Mouse (Mus musculus) heart, embryonic 15.5 days (tissue): ENCODE measurements around the gene Best2. TPM values are rescaled to one million over a fixed set of nuclear protein-coding genes. Genes with fewer than 3 reads are reported as not detected.

Source experiments
- ATAC-seq: fragments of 200-750 bp; cut with Nextera tagmentation; replicated peaks from 2 replicates; pipeline ENCODE4 v1.8.0; 2017; ENCODE audit warnings: low read depth, moderate TSS enrichment; ENCODE audit not compliant: insufficient number of reproducible peaks, insufficient read depth, low FRiP score
- H3K27ac ChIP-seq: fragments of 300-500 bp; sonication (generic); 2 replicates; pipeline ENCODE4 v1.5.1; 2015; ENCODE audit warnings: mild to moderate bottlenecking, inconsistent platforms
- H3K27me3 ChIP-seq: fragments of 300-500 bp; sonication (generic); 2 replicates; pipeline ENCODE4 v1.6.1; 2015; ENCODE audit warnings: inconsistent platforms
- H3K36me3 ChIP-seq: fragments of 300-500 bp; sonication (generic); 2 replicates; pipeline ENCODE4 v1.6.1; 2015; ENCODE audit warnings: mild to moderate bottlenecking, inconsistent platforms
- H3K4me1 ChIP-seq: fragments of 300-500 bp; sonication (generic); replicated peaks from 2 replicates; pipeline ENCODE4 v1.6.1; 2015; ENCODE audit warnings: inconsistent platforms
- H3K4me2 ChIP-seq: fragments of 300-500 bp; sonication (generic); 2 replicates; pipeline ENCODE4 v1.6.1; 2015; ENCODE audit warnings: inconsistent platforms, mild to moderate bottlenecking, moderate library complexity
- H3K4me3 ChIP-seq: fragments of 300-500 bp; sonication (generic); 2 replicates; pipeline ENCODE4 v1.5.1; 2015; ENCODE audit warnings: mild to moderate bottlenecking, inconsistent platforms
- H3K9ac ChIP-seq: fragments of 300-500 bp; sonication (generic); 2 replicates; pipeline ENCODE4 v1.6.1; 2015; ENCODE audit warnings: mild to moderate bottlenecking, inconsistent platforms
- H3K9me3 ChIP-seq: fragments of 300-500 bp; sonication (generic); replicated peaks from 2 replicates; pipeline ENCODE4 v1.6.1; 2016; ENCODE audit warnings: inconsistent platforms
- WGBS: fragments of 180-500 bp; shearing (Covaris S2); methylation state at CpG from one replicate; pipeline ENCODE4 v1.1.7; 2015; ENCODE audit warnings: mixed read lengths; 5-methylcytosine and 5-hydroxymethylcytosine counted together
- polyA plus RNA-seq: library from polyadenylated mRNA; unstranded; fragments of >200 nt; fragmentation: Nextera tagmentation; extraction: Ambion mirVana; gene quantifications from 2 replicates; pipeline ENCODE4 v1.2.1, GENCODE M21; 2015

The Best2 gene
- not detected in 2 replicates for polyA plus RNA-seq

DNA sequence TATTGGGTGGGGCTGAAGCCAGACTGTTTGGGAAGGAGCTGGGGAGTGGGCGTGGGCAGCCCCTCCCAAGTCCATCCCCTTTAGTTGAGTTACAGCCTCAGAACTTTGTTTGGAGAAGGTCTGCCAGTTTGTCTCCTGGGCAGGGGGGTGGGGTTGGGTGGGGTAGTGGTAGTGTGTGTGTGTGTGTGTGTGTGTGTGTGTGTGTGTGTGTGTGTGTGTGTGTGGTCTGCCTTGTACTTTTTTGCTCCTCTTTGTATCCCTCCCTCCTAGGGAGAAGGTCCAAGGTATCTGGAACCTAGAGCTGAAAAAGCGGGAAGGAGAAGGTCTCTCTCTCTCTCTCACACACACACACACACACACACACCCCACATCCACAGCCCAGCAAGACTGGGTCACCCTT lies at the start of gene Best2:
TSS of gene Best2 (minus strand) at position 101 of the 400 bp plus-strand sequence.
- 56% methylated on average over 2 of the region's 2 CpGs for WGBS
- no peak within 1 kb of the TSS for H3K27ac ChIP-seq
- peaks cover 17% of the 10 kb centered on the region for H3K36me3 ChIP-seq
- H3K27me3 ChIP-seq: peaks cover 47% of the 10 kb centered on the region
- no peak for ATAC-seq
- no peaks in the 10 kb centered on the region for H3K9me3 ChIP-seq
- H3K4me1 ChIP-seq: peaks cover 5% of the 10 kb centered on the region; the same call in 1 of the 2 replicates
- H3K4me3 ChIP-seq: peak within 1 kb of the TSS; percentile 33
- peak within 1 kb of the TSS; percentile 64 for H3K4me2 ChIP-seq
- peak within 1 kb of the TSS; percentile 49; the same call in 1 of the 2 replicates for H3K9ac ChIP-seq

DNA sequence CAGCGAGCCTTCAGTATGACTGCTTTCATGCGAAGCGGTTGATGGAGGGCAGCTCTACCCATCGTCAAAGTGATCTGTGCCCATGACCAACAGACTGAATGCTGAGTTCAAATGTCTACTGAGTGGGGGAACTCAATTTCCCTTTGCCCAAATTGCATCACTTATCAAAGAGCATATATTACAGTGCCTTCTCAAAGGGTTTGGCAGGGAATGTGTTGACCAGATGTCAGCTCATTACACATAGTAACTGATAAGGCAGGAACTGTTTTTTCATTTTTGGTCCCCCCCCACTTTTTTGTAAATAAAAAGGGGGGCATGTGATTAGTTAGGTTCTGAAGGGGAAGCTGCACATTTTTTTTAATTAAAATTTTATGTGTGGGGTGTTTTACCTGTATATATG lies 48.3 kb upstream of the Best2 start:
- Histone ChIP-seq H3K27me3 (no peaks in the 10 kb centered on the region), H3K4me2 (no peak overlapping the region), H3K4me3 (no peak overlapping the region), H3K9me3 (no peaks in the 10 kb centered on the region), H3K36me3 (peaks cover 8% of the 10 kb centered on the region; the same call in 1 of the 2 replicates), H3K27ac (no peak overlapping the region), H3K9ac (no peak overlapping the region), H3K4me1 (peaks cover 19% of the 10 kb centered on the region)
- WGBS: 87% methylated on average over 4 of the region's 4 CpGs
- no peak for ATAC-seq

DNA sequence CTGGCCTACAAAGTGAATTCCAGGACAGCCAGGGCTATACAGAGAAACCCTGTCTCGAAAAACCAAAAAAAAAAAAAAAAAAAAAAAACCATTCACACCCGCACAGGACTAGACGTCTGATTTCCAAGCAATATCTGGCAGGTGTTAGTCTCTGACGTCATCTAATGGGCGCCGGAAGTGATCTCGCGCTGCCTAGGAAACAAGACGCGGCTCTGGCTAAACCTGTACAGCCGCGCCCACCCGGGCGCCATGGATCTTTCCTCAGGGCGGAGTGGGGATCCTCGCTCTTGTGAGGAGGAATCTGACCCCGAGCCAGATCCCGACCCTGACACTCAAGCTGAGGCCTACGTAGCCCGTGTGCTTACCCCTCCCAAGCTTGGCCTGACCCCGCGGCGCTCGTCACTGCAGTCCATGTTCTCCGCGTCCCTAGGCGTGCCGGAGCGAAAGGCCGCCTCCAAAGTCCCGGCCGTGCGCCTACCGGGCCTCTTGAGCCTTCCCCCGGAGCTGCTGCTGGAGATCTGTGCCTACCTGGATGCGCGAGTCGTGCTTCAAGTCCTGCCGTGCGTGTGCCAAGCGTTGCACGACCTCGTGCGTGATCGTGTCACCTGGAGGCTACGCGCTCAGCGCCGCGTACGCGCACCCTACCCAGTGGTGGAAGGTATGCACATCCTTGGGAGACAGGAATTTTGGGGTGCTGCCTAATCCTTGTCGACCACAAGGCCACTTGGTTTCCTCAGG lies 45.7 kb upstream of the Best2 start, which contains the start of gene Fbxw9:
TSS of gene Fbxw9 (plus strand) at position 177 of the 738 bp plus-strand sequence.
- peak within 1 kb of the TSS; percentile 83 for H3K4me3 ChIP-seq
- H3K27ac ChIP-seq: no peak within 1 kb of the TSS
- no peaks in the 10 kb centered on the region for H3K9me3 ChIP-seq
- WGBS: under 1% methylated on average over 53 of the region's 53 CpGs
- no peaks in the 10 kb centered on the region for H3K27me3 ChIP-seq
- H3K4me2 ChIP-seq: peak within 1 kb of the TSS; percentile 96
- peaks cover 19% of the 10 kb centered on the region for H3K4me1 ChIP-seq
- ATAC-seq: peak; percentile 86
- peak within 1 kb of the TSS; percentile 73 for H3K9ac ChIP-seq
- peaks cover 15% of the 10 kb centered on the region for H3K36me3 ChIP-seq

DNA sequence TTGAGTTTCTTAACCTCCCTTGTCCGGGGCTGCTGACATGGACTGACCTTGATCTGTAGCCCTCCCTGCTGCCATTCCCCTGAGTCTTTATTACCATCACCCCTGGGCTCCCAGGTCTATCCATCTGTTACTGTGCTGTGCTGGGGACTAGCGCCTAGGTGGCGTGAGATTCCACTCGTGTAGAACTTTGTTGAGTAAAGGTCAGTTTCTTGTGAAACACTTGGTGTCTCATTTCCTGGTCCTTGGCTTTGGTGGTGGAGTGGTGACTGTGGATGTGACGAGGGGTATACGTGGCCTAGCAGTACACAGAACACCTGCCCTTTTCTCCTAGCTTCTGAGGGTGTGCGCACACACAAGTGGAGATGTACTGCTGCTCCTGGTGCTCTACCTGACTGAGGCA lies 43.0 kb upstream of the Best2 start:
- no peaks in the 10 kb centered on the region for H3K9me3 ChIP-seq
- H3K27ac ChIP-seq: no peak overlapping the region
- ATAC-seq: no peak
- peaks cover 19% of the 10 kb centered on the region for H3K4me1 ChIP-seq
- no peak overlapping the region for H3K4me2 ChIP-seq
- WGBS: 74% methylated on average over 7 of the region's 7 CpGs
- H3K4me3 ChIP-seq: no peak overlapping the region
- H3K9ac ChIP-seq: no peak overlapping the region
- no peaks in the 10 kb centered on the region for H3K27me3 ChIP-seq
- H3K36me3 ChIP-seq: peaks cover 42% of the 10 kb centered on the region

DNA sequence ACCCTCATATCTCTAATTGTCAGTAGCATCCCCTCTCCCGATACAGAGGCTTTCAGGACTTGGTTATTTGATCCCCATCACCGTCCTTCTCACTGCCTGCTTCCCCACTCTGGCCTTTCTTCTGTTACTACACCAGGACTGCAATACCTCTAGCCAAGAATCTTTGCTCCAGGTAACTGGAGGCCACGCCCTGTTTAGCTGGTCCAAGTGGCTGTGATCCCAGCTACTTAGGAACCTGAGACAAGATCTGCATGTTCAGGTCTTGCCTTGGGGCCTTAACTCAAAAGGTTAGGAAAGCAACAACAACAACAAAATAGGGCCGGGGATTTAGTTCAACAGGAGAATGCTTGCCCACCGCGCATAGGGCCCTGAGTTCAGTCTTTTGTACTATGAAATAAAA lies 29.3 kb upstream of the Best2 start:
- H3K4me3 ChIP-seq: no peak overlapping the region
- H3K4me2 ChIP-seq: no peak overlapping the region
- peaks cover 73% of the 10 kb centered on the region for H3K36me3 ChIP-seq
- H3K9me3 ChIP-seq: no peaks in the 10 kb centered on the region
- peaks cover 10% of the 10 kb centered on the region for H3K4me1 ChIP-seq
- H3K27ac ChIP-seq: no peak overlapping the region
- 90% methylated on average over 6 of the region's 6 CpGs for WGBS
- H3K9ac ChIP-seq: no peak overlapping the region
- H3K27me3 ChIP-seq: no peaks in the 10 kb centered on the region
- ATAC-seq: no peak

DNA sequence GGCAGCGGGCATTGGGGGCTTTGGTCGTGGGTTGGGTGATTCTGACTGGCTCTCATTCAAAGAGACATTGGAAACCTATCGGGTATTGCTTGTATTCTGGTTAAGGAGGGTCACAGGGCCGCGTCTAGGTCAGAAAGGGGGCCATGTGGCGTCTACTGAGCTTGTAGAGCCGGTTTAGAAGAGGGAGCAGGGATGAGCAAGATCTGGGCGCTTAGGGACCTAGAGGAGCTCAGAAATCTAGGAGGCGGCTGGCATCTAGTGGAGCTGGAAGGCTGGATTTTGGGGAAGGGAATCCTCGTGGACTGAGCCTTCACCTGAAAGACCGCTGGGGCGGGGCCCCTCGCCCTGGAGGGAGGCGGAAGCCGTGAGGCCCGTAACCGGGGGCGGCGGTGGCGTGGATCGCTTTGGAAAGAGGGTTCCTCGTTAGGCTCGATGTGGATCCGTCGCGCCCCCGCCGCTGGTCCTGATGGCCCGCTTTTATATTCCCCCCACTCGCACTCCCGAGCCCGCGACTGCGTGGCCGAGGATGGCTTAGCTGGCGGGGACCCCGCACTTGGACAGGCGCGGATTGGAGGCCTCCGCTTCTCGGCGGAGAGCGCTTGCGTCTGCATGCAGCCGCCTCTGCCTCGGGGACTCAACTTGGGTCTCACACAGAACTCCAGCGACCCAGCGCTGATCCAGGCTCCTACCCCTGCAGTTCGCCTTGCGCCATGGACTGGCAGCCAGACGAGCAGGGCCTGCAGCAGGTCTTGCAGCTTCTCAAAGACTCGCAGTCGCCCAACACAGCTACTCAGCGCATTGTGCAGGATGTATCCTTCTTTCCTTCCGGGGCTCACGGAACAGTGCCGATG lies 23.6 kb upstream of the Best2 start:
- 0 out of 2 replicates have a peak, but pooled peaks have one; percentile 2 for ATAC-seq
- Histone ChIP-seq H3K27me3 (no peaks in the 10 kb centered on the region), H3K4me3 (peak overlapping the region; percentile 91), H3K27ac (peak overlapping the region; percentile 100), H3K36me3 (peaks cover 22% of the 10 kb centered on the region), H3K9me3 (no peaks in the 10 kb centered on the region), H3K4me2 (peak overlapping the region; percentile 84), H3K9ac (peak overlapping the region; percentile 95), H3K4me1 (peaks cover 31% of the 10 kb centered on the region)
- under 1% methylated on average over 57 of the region's 57 CpGs for WGBS

DNA sequence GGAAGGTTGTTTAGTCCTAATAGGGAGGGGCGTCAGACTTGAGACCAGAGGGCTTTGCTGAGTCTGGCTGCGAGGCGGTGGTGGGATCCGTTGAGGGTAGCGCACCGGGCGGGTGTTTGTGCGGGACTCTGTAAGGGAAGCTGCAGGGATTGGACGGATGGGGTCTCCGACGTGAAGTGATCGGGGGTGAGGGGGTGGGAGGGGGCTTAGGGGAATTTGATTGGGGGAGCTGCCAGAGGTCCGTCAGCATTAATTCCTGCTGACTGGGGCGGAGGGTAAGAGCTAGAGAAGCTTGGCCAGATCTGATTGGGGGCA lies 23.0 kb upstream of the Best2 start:
- Histone ChIP-seq H3K27ac (peak overlapping the region; percentile 100), H3K27me3 (no peaks in the 10 kb centered on the region), H3K4me2 (peak overlapping the region; percentile 84), H3K4me3 (peak overlapping the region; percentile 91), H3K36me3 (peaks cover 27% of the 10 kb centered on the region), H3K4me1 (peaks cover 31% of the 10 kb centered on the region), H3K9ac (peak overlapping the region; percentile 95), H3K9me3 (no peaks in the 10 kb centered on the region)
- WGBS: under 1% methylated on average over 14 of the region's 14 CpGs
- ATAC-seq: peak; percentile 23

DNA sequence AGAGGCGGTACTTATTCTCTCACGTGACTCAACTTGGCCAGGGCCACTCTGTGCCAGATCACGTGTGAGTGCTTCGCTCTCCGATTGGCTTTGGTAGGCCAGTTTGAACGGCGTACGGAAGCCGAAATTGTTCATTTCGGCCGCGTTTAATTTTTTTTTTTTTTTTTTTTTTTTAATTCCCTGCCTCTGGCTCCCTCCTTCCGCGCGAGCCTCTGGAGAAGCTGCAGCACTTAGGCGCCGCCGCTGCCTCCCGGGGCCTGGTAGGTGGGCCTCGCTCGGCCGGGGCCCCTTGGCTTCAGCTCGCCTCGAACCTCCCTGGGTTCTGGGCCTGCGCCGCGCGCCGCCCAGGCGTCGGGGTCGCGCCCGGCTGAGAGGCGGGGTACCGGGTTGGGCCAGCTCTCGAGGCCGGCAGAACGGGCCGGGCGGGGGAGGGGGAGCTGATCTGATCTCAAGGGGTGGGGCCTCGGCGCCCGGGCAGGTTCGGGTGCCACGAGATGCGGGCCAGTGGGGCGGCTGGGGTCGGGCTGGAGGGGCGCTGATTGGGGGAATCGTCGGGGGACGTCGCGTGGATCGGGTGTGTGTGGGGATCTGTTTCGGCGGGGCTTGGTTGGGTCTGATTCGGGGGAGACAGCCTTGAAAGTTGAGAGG lies 22.5 kb upstream of the Best2 start, which contains the start of gene Tnpo2:
TSS of gene Tnpo2 (plus strand) at position 198 of the 648 bp plus-strand sequence.
- H3K4me3 ChIP-seq: peak within 1 kb of the TSS; percentile 91
- peaks cover 31% of the 10 kb centered on the region for H3K4me1 ChIP-seq
- peak within 1 kb of the TSS; percentile 84 for H3K4me2 ChIP-seq
- no peaks in the 10 kb centered on the region for H3K9me3 ChIP-seq
- peak within 1 kb of the TSS; percentile 95 for H3K9ac ChIP-seq
- peaks cover 30% of the 10 kb centered on the region for H3K36me3 ChIP-seq
- WGBS: under 1% methylated on average over 59 of the region's 59 CpGs
- peak; percentile 90 for ATAC-seq
- H3K27me3 ChIP-seq: no peaks in the 10 kb centered on the region
- H3K27ac ChIP-seq: peak within 1 kb of the TSS; percentile 100

DNA sequence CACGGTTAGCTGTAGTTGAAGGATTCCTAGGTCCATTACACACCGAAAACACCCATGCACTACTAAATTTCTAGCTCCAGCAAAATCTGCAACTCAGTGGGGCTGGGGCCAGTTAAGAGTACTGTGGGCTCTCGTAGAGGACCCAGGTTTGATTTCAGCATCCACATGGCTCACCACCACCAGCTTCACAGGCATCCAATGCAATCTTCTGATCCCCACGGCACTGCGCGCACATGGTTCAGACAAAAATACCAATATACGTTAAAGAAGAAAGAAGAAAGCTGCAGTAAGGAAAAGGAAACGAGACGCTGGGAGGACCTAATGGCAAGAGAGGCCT lies 22.0 kb upstream of the Best2 start:
- ATAC-seq: peak; percentile 11
- H3K27me3 ChIP-seq: no peaks in the 10 kb centered on the region
- H3K27ac ChIP-seq: peak overlapping the region; percentile 100
- peaks cover 30% of the 10 kb centered on the region for H3K36me3 ChIP-seq
- H3K4me1 ChIP-seq: peaks cover 31% of the 10 kb centered on the region
- peak overlapping the region; percentile 75 for H3K9ac ChIP-seq
- no peaks in the 10 kb centered on the region for H3K9me3 ChIP-seq
- peak overlapping the region; percentile 91 for H3K4me3 ChIP-seq
- peak overlapping the region; percentile 84 for H3K4me2 ChIP-seq
- 0% methylated on average over 9 of the region's 9 CpGs for WGBS

DNA sequence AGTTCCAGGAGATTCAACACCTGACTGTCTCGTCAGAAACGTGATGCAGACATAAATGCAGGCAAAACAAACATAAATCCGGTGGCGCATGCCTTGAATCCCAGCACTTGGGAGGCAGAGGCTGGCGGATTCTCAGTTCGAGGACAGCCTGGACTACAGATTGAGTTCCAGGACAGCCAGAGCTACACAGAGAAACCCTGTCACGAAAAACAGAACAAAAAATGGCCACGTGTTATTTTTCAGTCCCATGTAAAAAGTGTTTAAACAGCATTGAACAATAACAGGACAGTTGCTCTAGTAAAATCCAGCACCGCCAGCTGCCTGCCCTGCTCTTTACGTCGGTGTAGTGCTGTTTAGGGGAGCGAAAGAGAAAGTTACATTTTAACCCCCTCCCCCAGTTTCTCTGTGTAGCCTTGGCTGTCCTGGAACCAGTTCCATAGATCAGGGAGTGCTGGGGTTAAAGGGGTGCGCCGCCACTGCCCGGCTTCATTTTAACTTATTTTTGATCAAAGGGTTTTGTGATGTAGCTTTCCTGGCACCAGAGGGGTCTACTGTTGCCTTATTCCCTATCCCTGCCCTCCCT lies 21.5 kb upstream of the Best2 start:
- ATAC-seq: no peak
- Histone ChIP-seq H3K4me1 (peaks cover 31% of the 10 kb centered on the region), H3K9ac (peak overlapping the region; percentile 75), H3K27ac (peak overlapping the region; percentile 100), H3K27me3 (no peaks in the 10 kb centered on the region), H3K4me2 (peak overlapping the region; percentile 84), H3K36me3 (peaks cover 29% of the 10 kb centered on the region), H3K4me3 (peak overlapping the region; percentile 91), H3K9me3 (no peaks in the 10 kb centered on the region)
- WGBS: under 1% methylated on average over 15 of the region's 15 CpGs
